Mouse (Mus musculus) right cerebral cortex, postnatal 14 days (tissue): Measurements from ENCODE around the gene Dennd4a.

Experiments
- DNase-seq: peaks from one replicate; pipeline ENCODE4 v3.0.0; 2022

Dennd4a gene

GRCm38 (mm10) chr9:64925771-64926170 is 114.6 kb downstream of the Dennd4a start:
- no peak for DNase-seq

- peak; percentile 83 for DNase-seq
Measured at GRCm38 (mm10) chr9:64926201-64926991, 115.3 kb downstream of the Dennd4a start.

DNA sequence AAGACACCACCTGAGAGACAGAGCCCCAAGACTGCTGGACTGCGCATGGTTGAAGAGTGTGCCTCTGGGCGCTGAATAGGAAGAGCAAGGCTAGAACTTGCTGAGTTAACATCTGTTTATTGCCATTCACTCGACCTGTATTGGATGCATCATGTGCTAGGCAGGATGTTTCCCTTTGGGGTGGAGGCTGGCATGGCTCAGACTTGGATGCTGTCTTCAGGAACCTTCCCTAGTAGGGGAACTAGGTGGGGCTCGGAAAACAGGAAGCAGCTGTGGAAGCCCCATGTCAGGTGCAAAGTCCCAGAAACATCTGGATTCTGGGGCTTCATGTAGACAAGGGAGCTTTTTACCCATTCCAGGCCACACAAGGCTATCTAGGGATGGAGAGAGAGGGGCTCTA is 119.1 kb downstream of the Dennd4a start:
- no peak for DNase-seq

DNA sequence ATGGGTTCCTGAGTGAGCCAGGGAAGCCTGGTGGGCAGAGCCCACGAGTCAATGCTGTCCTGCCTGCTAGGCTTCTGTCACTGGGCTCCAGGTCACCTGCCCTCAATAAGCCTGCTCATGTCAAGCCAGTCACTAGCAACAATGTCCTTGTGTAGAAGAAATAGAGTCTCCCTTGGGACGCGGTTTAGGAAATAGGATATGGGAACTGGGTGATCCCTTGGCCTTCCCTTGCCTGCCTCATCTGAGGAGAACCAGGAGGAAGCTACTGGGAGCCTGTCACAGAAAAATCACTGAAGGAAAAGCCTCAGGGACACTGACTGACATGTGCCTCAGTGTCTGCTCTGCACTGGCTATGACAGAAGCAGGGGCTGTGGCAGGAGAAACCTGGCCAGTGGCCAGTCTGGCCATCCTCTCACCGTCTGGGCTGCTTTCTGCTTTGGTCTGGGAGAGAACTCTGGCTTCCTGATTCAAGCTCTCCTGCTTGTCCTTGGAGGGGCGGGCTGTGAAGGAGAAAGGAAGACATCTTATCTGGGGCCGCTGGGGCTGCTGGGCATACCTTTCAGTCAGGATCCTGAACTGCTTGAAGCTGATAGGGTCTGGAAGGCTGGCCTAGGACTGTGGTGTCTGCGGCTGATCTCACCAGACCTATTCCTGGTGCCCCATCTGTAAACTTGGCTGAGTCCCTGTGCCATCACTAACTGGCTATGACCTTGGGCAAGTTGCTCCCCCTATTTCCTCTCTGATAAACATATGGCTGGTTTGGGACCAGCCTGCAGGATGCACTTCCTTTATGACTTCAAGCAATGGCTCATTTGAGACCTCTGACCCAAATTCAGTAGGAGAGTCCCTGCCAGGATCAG is 120.8 kb downstream of the Dennd4a start:
- no peak for DNase-seq

GRCm38 (mm10) chr9:64934015-64934754 is 123.0 kb downstream of the Dennd4a start:
- DNase-seq = no peak

DNA sequence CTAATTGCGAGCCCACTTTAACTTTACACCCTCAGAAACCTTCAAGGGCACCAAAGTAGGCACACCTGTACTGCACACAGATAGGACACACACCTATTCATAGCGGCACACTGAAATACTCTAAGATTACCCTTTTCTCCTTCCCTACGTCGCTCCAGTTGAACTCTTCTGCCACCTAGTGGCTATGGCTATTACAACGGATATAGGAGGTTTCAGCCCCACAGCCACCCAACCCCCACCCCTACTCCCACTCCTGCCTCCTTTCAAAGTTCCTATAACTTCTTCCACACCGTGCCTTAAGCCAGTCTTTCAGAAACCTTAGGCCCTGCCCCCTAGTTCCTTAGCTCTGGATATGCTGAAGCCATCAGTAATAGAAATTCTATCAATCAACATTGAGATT is 125.4 kb downstream of the Dennd4a start:
- DNase-seq = peak; percentile 64

- no peak for DNase-seq
Measured at GRCm38 (mm10) chr9:64937491-64937890, 126.4 kb downstream of the Dennd4a start.

DNA sequence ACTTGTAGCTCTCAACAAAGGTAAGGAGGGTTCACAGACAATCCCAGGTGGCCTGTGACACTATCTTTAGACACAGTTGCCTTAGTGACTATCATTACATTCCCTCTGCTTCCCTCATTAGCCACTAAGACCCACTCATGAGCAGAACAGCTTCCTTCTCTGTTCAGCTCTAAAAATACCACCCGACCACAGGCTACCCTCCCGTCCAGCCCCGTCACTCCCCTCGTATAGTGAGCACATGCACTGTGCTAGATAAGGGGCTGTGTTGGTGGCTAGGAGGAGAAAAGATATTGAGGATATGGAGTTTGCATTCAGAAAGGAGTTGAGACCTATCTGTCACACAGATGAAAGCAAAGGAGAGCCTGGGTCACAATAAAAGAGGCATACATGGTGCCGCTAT is 127.4 kb downstream of the Dennd4a start:
- no peak for DNase-seq

DNA sequence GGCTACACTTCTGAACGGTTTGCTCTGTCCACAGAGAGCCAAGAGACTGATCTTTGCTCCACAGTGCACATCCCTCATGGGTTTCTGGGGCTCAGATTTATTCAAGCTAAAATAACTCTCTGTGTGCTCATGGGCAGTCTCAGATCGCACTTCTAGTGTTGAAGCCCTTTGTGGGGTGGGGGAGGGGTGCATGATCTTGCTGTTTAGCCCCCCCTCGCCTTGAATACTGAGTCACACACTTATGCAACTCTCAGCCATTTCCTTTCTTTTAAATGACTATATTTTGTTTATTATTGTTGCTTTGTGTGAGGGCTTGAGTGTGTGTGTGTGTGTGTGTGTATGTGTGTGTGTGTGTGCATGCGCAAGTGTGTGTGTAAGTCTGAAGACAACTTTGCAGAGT is 128.1 kb downstream of the Dennd4a start:
- DNase-seq = no peak

DNA sequence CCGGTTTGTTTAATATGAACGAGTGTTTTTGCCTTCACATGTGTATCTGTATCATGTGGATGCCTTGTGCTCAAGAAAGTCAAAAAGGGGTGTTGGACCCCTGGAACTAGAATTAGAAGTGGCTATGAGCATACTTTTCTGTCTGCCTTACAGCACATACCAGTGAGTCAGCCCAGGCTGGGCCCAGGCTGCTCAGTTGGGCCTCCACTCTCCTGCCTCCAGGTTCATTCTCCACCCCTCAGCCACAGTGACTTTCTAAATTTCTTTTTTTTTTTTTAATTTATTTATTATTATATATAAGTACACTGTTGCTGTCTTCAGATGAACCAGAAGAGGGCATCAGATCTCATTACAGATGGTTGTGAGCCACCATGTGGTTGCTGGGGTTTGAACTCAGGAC is 128.7 kb downstream of the Dennd4a start:
- no peak for DNase-seq

DNA sequence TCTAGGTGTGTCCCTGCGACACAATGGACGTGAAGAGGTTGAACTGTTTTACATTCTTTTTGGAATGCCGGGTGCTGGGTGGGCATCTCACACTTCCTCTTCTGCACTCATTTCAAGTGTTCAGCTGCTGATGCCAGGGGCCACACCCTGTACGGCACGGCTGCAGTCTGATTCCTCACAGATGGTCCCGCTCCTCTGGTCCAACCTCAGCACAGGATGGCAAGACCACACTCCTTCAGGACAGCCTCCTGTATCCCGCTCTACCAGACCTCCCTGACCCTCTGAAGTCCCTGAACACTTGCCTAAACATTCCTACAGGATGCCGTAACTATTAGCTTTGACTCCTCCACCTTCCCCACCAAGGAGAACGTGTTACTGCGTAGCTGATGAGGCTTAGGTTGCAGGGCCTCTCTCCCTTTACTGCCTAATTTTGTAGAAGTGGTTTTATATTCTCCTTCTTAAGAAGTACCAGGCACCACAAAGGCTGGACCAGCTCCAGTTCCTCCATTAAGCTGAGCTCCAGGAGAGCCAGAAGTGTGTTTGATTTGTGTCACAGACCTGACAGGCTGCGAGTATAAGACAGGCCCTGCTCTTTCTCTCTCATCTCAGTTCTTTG is 129.7 kb downstream of the Dennd4a start:
- no peak for DNase-seq

DNA sequence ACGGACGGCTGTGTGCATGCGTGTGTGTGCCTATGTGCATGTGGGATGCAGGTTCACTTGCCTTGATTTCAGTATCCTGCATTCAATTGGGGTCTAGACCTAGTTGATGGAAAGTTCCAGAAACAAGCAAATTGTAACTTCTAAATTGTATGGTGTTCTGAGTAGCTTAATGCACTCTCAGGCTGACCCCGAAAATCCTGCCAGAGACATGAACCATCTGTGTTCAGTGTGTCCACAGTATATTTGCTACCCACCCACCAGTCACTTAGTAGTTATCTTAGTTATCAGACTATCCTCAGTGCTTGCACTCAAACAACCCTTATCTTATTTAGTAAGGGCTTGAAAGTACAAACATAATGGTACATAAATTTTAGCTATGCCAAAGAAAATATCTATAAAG is 130.5 kb downstream of the Dennd4a start:
- no peak for DNase-seq

DNA sequence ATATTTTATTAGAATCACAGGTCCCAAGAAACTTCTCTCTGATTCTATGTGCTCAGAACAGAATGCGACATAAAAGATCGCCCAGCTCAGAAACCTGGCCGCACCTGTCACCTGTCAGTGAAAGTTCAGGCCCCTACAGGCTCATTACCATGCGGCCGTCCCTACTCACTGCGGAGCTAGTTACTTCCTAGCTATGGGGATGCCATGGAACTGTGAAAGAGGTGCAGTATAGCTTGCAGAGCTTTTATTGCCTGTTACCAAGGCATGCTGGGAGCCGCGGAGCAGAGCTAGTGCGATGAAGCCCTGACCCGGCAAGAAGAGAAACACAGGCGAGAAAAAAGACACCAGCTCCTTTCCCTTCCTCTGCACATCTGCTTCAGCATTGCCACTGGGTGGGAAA is 132.9 kb downstream of the Dennd4a start:
- DNase-seq = no peak

GRCm38 (mm10) chr9:64947483-64948095 is 136.4 kb downstream of the Dennd4a start:
- no peak for DNase-seq

DNA sequence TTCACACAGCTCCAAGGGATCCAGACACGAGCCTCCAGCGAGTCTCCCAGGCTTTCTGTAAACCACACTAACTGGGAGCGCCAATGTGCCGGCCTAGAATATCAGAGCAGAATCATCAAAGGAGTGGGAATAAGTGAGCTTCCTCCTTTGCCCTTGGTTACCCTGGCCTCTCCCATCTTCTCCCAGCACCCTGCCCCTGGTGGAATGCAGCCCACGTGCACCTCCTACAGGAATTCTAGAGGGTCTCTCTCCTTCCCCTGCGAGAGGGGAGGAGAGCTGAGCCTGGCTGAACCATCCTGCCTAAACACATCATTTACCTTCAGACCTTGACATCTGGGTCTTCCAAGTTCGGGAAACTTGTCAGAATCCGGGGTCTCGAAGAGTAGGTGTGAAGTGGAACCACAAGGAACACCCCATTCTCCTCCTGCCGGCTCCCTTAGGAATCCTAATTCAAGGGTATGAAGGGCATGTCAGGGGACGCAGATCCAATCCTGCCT is 140.1 kb downstream of the Dennd4a start, which contains the start of gene Slc24a1:
Slc24a1 (minus strand) TSS at position 447 of the 497 bp plus-strand sequence.
- no peak for DNase-seq

- no peak for DNase-seq
Measured at GRCm38 (mm10) chr9:64952055-64952454, 140.9 kb downstream of the Dennd4a start.

DNA sequence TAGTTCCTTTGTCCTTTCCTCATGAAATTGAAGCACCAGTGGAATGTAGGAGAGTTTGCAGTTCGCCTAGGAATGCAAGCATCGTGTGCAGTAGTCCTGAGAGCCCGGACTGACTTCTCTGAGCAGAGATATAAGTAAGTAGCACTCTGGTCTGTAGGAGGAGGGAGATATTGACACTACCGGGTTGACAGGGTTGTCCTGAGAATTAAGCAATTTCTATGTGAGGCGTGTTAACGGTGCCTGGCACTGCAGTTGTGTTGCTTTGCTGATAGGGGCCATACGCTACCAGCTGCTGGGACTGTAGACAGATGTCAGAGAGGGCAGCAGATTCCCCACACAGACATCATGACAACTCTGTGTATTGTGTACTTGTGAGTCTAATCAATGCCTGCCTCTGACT is 142.1 kb downstream of the Dennd4a start:
- no peak for DNase-seq

GRCm38 (mm10) chr9:64956337-64956736 is 145.2 kb downstream of the Dennd4a start:
- no peak for DNase-seq

DNA sequence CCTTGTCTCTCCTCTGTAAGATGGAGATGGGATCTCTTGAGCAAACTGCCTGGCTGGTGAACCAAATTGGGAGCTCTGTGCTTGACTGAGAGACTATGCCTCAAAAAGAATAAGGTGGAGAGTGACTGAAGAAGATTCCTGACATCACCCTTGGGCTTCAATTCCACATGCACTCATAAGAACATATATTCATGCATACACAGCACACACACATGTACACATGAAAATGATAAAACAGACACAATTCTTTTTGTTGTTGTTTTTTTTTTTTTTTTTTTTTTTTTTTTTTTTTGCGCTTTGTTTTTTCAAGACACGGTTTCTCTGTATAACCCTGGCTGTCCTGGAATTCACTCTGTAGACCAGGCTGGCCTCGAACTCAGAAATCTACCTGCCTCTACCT is 146.1 kb downstream of the Dennd4a start:
- no peak for DNase-seq

GRCm38 (mm10) chr9:64960117-64960977 is 149.2 kb downstream of the Dennd4a start, which contains the start of gene Ints14:
Gene Ints14, plus strand, starts transcription at chr9:64960905.
- peak; percentile 96 for DNase-seq

GRCm38 (mm10) chr9:64960978-64961320 is 149.8 kb downstream of the Dennd4a start:
- DNase-seq = no peak
